Mouse (Mus musculus) ES-Bruce4 (cell line): ENCODE data around the gene Rbmxl1. TPM values are rescaled to one million over a fixed set of nuclear protein-coding genes. Genes with fewer than 3 reads are reported as not detected.
"Not testable (repeated sequence)": the region's sequence is repeated elsewhere in the genome, so short reads cannot be mapped to it uniquely, and the experiment has no call there.

Experiments
- H3K27ac ChIP-seq: 2 replicates; pipeline ENCODE4 v1.5.1; 2012; ENCODE audit warnings: low read length, inconsistent platforms; ENCODE audit not compliant: insufficient read depth
- H3K27me3 ChIP-seq: 2 replicates; pipeline ENCODE4 v1.6.1; 2012; ENCODE audit warnings: mild to moderate bottlenecking, low read length, inconsistent platforms; ENCODE audit not compliant: control insufficient read depth, poor library complexity, insufficient read depth, severe bottlenecking
- H3K36me3 ChIP-seq: 2 replicates; pipeline ENCODE4 v1.6.1; 2012; ENCODE audit warnings: inconsistent platforms, mild to moderate bottlenecking, low read length, moderate library complexity; ENCODE audit not compliant: control insufficient read depth, poor library complexity, insufficient read depth, severe bottlenecking
- H3K4me1 ChIP-seq: one replicate; pipeline ENCODE4 v1.8.1; 2011; ENCODE audit warnings: low read length; ENCODE audit not compliant: control insufficient read depth, insufficient read depth
- H3K4me3 ChIP-seq: 2 replicates; pipeline ENCODE4 v1.5.1; 2011; ENCODE audit warnings: low read depth, mild to moderate bottlenecking, low read length
- H3K9ac ChIP-seq: 2 replicates; pipeline ENCODE4 v1.6.1; 2012; ENCODE audit warnings: low read depth, mild to moderate bottlenecking, inconsistent platforms; ENCODE audit not compliant: poor library complexity, severe bottlenecking
- H3K9me3 ChIP-seq: replicated peaks from 2 replicates; pipeline ENCODE4 v1.6.1; 2012; ENCODE audit warnings: mild to moderate bottlenecking, low read length, inconsistent platforms; ENCODE audit not compliant: control insufficient read depth, poor library complexity, insufficient read depth, severe bottlenecking
- CTCF ChIP-seq: IDR thresholded peaks from one replicate; pipeline ENCODE4 v1.8.1; 2011; ENCODE audit warnings: low read depth, low read length
- EP300 ChIP-seq: IDR thresholded peaks from 2 replicates; pipeline ENCODE4 v1.6.1; 2011; ENCODE audit warnings: low read depth, low read length; ENCODE audit not compliant: insufficient read depth
- POLR2A ChIP-seq: IDR thresholded peaks from one replicate; pipeline ENCODE4 v1.8.1; 2011; ENCODE audit warnings: low read length; ENCODE audit not compliant: insufficient read depth
- polyA plus RNA-seq: library from polyadenylated mRNA; stranded (reverse); fragments of >200 nt; gene quantifications from 2 replicates; pipeline ENCODE4 v1.2.4, GENCODE M21; 2011; ENCODE audit warnings: low read depth; ENCODE audit not compliant: missing spikeins, insufficient read depth, insufficient read length

Gene Rbmxl1
- polyA plus RNA-seq, 1 experiment = 176 TPM

DNA sequence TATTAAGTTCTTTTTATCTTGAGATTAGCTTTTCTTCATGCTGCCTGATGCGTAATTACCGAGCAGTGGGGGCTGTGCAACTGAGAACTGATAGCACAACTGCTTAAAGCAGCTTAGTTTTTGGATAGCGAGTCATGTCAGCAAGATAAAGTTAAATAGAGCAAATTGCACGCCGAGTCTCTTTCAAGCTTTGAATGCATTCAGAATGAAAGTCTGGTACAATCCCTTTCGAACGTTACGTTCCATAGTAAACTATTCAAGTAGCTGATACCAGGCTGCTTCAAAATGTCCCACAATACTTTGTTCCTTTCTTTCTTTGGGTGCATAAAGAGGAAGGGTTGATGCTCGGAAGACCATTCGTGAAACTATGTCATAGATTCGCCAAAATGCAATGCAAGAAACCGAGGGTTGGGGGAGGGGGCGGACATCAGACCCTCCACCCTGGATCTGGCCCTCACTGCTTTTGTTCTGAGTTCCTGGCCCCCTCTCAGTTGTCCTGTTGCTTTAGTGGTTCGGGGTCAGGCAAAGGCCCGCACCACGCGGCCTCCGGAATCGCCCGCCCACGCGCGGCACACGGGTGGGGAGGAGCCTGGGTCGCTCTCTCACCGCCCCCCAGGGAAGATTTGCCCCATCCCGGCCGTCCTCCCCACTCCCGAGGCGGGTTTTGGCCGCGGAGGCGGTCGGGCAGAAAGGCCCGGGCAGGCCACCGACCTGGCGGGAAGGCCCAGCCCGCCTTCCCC lies 549 bp downstream of the Rbmxl1 start:
- TF ChIP-seq EP300 (no peak), CTCF (no peak), POLR2A (no peak)
- H3K27me3 ChIP-seq = no peaks in the 10 kb centered on the region

GRCm38 (mm10) chr8:78502706-78503105 lies 6.0 kb downstream of the Rbmxl1 start:
- Histone ChIP-seq H3K9ac (no peak overlapping the region), H3K27ac (no peak overlapping the region), H3K27me3 (no peaks in the 10 kb centered on the region; the same call in 1 of the 2 replicates), H3K9me3 (peaks cover 33% of the 10 kb centered on the region), H3K4me3 (no peak overlapping the region), H3K4me1 (no peaks in the 10 kb centered on the region), H3K36me3 (peaks cover 35% of the 10 kb centered on the region)
- TF ChIP-seq POLR2A (no peak), EP300 (no peak), CTCF (no peak)

More for the DNA sequence above, 549 bp downstream of the Rbmxl1 start:
- H3K27ac ChIP-seq = peak overlapping the region; percentile 91
- peak overlapping the region; percentile 100 for H3K9ac ChIP-seq
- peaks cover 31% of the 10 kb centered on the region for H3K36me3 ChIP-seq
- peaks cover 30% of the 10 kb centered on the region for H3K9me3 ChIP-seq
- H3K4me1 ChIP-seq = no peaks in the 10 kb centered on the region
- peak overlapping the region; percentile 100 for H3K4me3 ChIP-seq

DNA sequence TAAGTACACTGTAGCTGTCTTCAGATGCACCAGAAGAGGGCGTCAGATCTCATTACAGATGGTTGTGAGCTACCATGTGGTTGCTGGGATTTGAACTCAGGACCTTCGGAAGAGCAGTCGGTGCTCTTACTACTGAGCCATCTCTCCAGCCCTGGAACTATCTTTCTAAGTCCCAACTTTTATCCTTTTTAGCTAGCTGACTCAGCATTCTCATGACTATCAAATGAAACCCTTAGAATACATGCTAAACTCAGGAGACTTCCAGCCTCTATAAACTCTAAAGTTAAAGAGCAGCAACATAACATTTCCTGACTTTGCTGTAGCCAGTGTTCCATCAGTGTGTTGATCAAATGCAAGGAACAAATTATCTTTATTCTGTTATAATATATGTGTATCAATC lies 12.4 kb downstream of the Rbmxl1 start:
- H3K27ac ChIP-seq = not testable (repeated sequence)

GRCm38 (mm10) chr8:78493031-78493430 lies 15.7 kb downstream of the Rbmxl1 start:
- no peak overlapping the region for H3K9ac ChIP-seq
- TF ChIP-seq EP300 = no peak
- TF ChIP-seq POLR2A = no peak
- no peak for TF ChIP-seq CTCF
- no peaks in the 10 kb centered on the region for H3K36me3 ChIP-seq
- no peak overlapping the region for H3K4me3 ChIP-seq
- peaks cover 1% of the 10 kb centered on the region for H3K4me1 ChIP-seq
- H3K9me3 ChIP-seq = no peaks in the 10 kb centered on the region; the same call in 1 of the 2 replicates
- H3K27ac ChIP-seq = no peak overlapping the region
- no peaks in the 10 kb centered on the region for H3K27me3 ChIP-seq

More for the DNA sequence above, 12.4 kb downstream of the Rbmxl1 start:
- H3K9me3 ChIP-seq, H3K4me3 ChIP-seq, H3K4me1 ChIP-seq, H3K9ac ChIP-seq, H3K27me3 ChIP-seq, H3K36me3 ChIP-seq: not testable (repeated sequence)

DNA sequence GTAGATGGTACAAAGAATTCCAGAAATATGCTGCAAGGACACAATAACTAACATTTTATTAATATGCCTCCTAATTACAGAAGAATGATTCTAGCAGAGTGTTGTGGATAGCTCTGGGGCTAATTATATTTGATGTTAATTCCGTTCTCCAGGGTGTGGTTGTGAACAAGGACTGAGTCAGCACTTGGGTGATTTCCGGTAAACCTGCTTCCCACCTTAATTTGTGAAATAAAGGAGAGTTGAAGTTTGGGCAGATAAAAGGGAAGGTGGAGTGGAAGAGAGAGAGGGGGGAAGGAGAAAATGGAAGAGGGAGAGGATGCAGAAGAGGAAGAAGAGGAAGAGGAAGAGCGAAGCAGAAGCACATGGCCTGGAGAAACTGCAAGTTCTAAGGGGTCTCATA lies 19.0 kb downstream of the Rbmxl1 start:
- H3K9ac ChIP-seq = no peak overlapping the region
- peaks cover 1% of the 10 kb centered on the region for H3K4me1 ChIP-seq
- no peaks in the 10 kb centered on the region for H3K27me3 ChIP-seq
- H3K27ac ChIP-seq = peak overlapping the region; percentile 11; the same call in 1 of the 2 replicates
- H3K4me3 ChIP-seq = no peak overlapping the region
- no peak for TF ChIP-seq POLR2A
- TF ChIP-seq CTCF = no peak
- TF ChIP-seq EP300 = no peak
- no peaks in the 10 kb centered on the region for H3K36me3 ChIP-seq
- H3K9me3 ChIP-seq = peaks cover 2% of the 10 kb centered on the region; the same call in 1 of the 2 replicates

- Histone ChIP-seq H3K36me3 (no peaks in the 10 kb centered on the region), H3K9me3 (0 out of 2 replicates have a peak, but pooled peaks cover 2% of the 10 kb centered on the region), H3K4me1 (no peaks in the 10 kb centered on the region), H3K4me3 (no peak overlapping the region), H3K27me3 (no peaks in the 10 kb centered on the region), H3K9ac (no peak overlapping the region), H3K27ac (no peak overlapping the region)
- TF ChIP-seq CTCF (no peak), EP300 (no peak)
These were observed 31.5 kb downstream of the Rbmxl1 start for GRCm38 (mm10) chr8:78477051-78477829.
